Mouse (Mus musculus) myocyte (in vitro differentiated cells): ENCODE measurements at regions not wholly inside any gene's neighbourhood (a gene's known extent, or its start where the extent isn't known, plus 50 kb on each side); places are given as distances from the start of the nearest gene placed in this dataset.
A peak's percentile ranks its signal among the peaks of the same experiment; 100 is the strongest.

Experiments used
- H3K27me3 ChIP-seq: one replicate; pipeline ENCODE4 v1.6.1; 2011; ENCODE audit not compliant: control insufficient read depth, insufficient read depth, insufficient read length
- H3K36me3 ChIP-seq: one replicate; pipeline ENCODE4 v1.6.1; 2011; ENCODE audit not compliant: control insufficient read depth, insufficient read depth
- H3K4me2 ChIP-seq: one replicate; pipeline ENCODE4 v1.6.1; 2011; ENCODE audit warnings: low read depth, control low read depth
- H3K4me3 ChIP-seq: one replicate; pipeline ENCODE4 v1.5.1; 2011; ENCODE audit warnings: mild to moderate bottlenecking, control low read depth, moderate library complexity
- H3K79me2 ChIP-seq: one replicate; pipeline ENCODE4 v1.6.1; 2011; ENCODE audit not compliant: control insufficient read depth, insufficient read depth
- H3ac ChIP-seq: one replicate; pipeline ENCODE4 v1.6.1; 2011; ENCODE audit not compliant: control insufficient read depth, insufficient read length
- CEBPB ChIP-seq: IDR thresholded peaks from 2 replicates; pipeline ENCODE4 v1.6.1; 2011; ENCODE audit warnings: mild to moderate bottlenecking, moderate library complexity; ENCODE audit not compliant: poor library complexity, insufficient read depth, severe bottlenecking
- E2F4 ChIP-seq: IDR thresholded peaks from one replicate; pipeline ENCODE4 v1.6.1; 2011; ENCODE audit warnings: mild to moderate bottlenecking, control low read depth, moderate library complexity; ENCODE audit not compliant: insufficient read depth
- MAX ChIP-seq: IDR thresholded peaks from one replicate; pipeline ENCODE4 v1.6.1; 2011; ENCODE audit warnings: low read depth, mild to moderate bottlenecking, control low read depth
- MYOD1 ChIP-seq, 3 experiments: IDR thresholded peaks; one replicate each; pipeline ENCODE4 v1.6.1; 2011; ENCODE audit warnings: control low read depth in 2 of 3, low read depth in 2 of 3, mild to moderate bottlenecking in 2 of 3, moderate library complexity in 1 of 3; ENCODE audit not compliant: insufficient read length in 2 of 3, control insufficient read depth in 1 of 3
- MYOG ChIP-seq, 3 experiments: IDR thresholded peaks; one replicate each; pipeline ENCODE4 v1.6.1; 2011; ENCODE audit warnings: control low read depth in 2 of 3, low read depth in 2 of 3, mild to moderate bottlenecking in 2 of 3; ENCODE audit not compliant: insufficient read length in 2 of 3, control insufficient read depth in 1 of 3, insufficient read depth in 1 of 3
- POLR2A ChIP-seq: IDR thresholded peaks from one replicate; pipeline ENCODE4 v1.6.1; 2011; ENCODE audit warnings: low read depth, mild to moderate bottlenecking, control low read depth, moderate library complexity; ENCODE audit not compliant: insufficient read length
- POLR2AphosphoS2 ChIP-seq: IDR thresholded peaks from one replicate; pipeline ENCODE4 v1.6.1; 2011; ENCODE audit warnings: low read depth, control low read depth; ENCODE audit not compliant: insufficient read length
- REST ChIP-seq: IDR thresholded peaks from one replicate; pipeline ENCODE4 v1.6.1; 2011; ENCODE audit warnings: mild to moderate bottlenecking, control low read depth, moderate library complexity; ENCODE audit not compliant: insufficient read depth, insufficient read length
- SRF ChIP-seq: IDR thresholded peaks from one replicate; pipeline ENCODE4 v1.6.1; 2011; ENCODE audit warnings: low read depth; ENCODE audit not compliant: control insufficient read depth, insufficient read length
- TCF12 ChIP-seq: IDR thresholded peaks from one replicate; pipeline ENCODE4 v1.6.1; 2011; ENCODE audit warnings: mild to moderate bottlenecking, control low read depth; ENCODE audit not compliant: poor library complexity, insufficient read depth, severe bottlenecking
- TCF3 ChIP-seq: IDR thresholded peaks from one replicate; pipeline ENCODE4 v1.6.1; 2011; ENCODE audit warnings: low read depth, control low read depth; ENCODE audit not compliant: insufficient read length
- USF1 ChIP-seq: IDR thresholded peaks from one replicate; pipeline ENCODE4 v1.6.1; 2011; ENCODE audit warnings: low read depth, mild to moderate bottlenecking, control low read depth, moderate library complexity

DNA sequence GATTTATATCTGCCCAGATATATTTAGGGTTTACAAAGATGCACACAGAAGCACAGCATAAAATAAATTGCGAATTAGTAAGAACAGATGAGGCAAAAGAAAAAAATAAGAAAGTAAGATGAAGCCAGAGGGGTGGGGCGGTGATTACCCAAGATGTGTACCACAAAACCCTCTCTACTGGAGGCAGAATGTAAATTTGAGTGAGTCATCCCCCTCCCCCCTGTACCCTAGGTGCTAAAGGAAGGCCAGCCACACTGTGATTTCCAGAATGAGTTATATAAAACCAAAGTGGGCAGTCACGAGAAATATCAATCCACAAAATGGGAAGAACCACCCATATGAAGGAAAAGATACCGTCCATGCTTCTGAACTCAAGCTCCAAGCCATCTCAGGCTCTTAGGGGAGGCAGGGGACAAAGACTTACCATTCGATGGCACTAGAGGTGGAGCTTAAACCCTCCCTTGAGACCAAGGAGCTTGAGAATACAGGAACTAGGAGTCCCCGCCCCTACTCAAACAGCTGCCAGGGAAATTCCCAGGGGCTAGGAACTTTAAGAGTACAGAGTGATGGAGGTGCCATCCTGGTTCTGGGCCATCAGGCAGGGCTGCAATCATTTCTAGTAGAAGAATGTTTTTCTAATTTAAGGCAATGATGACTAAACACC lies 383.8 kb downstream of the Bcor start:
- TF ChIP-seq CEBPB (0 out of 2 replicates have a peak, but pooled peaks have one; percentile 20), TCF12 (no peak), POLR2A (no peak)
- H3K4me3 ChIP-seq, result no peak overlapping the region
- no peak overlapping the region for H3ac ChIP-seq
- peak overlapping the region; percentile 54 for H3K4me2 ChIP-seq
- no peaks in the 10 kb centered on the region for H3K79me2 ChIP-seq
- H3K27me3 ChIP-seq, result no peaks in the 10 kb centered on the region
- no peaks in the 10 kb centered on the region for H3K36me3 ChIP-seq

DNA sequence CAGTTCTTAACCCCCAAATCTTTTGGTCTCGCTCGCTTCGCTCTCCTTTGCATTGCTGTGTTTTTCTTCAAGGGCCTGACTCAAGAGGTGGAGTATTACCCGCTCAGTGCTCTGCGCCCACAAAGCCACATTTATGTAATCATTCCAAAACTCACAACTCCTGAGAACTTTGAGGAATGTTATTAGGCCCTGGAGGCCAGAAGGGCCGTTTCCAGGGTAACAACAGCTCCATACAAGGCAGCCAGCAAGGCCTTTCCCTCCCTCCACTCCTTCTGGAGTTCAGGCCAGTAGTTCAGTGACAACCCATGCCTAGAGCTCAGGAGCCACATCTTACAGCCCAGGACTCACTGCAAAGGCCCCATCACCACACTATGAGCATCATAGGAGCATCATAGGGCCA lies 365.1 kb downstream of the Bcor start:
- peak overlapping the region; percentile 42 for H3K4me2 ChIP-seq
- H3ac ChIP-seq, result no peak overlapping the region
- H3K79me2 ChIP-seq, result no peaks in the 10 kb centered on the region
- no peaks in the 10 kb centered on the region for H3K27me3 ChIP-seq
- H3K4me3 ChIP-seq, result no peak overlapping the region
- TF ChIP-seq CEBPB (no peak), REST (no peak), MYOG (IDR thresholded peaks at IDR 0.05; ENCODE audit: control insufficient read depth in 1 of 3, insufficient read depth in 1 of 3, insufficient read length in 2 of 3, low read depth in 2 of 3) (no peak), POLR2A (no peak), MYOD1 (IDR thresholded peaks at IDR 0.05; ENCODE audit: control insufficient read depth in 1 of 3, insufficient read length in 2 of 3, low read depth in 2 of 3) (no peak), MAX (no peak), POLR2AphosphoS2 (no peak), SRF (no peak), USF1 (no peak), TCF12 (no peak), E2F4 (no peak), TCF3 (no peak)
- H3K36me3 ChIP-seq, result no peaks in the 10 kb centered on the region

- Histone ChIP-seq H3K36me3 (no peaks in the 10 kb centered on the region), H3K4me2 (no peak overlapping the region), H3K4me3 (no peak overlapping the region), H3K27me3 (no peaks in the 10 kb centered on the region), H3K79me2 (no peaks in the 10 kb centered on the region), H3ac (no peak overlapping the region)
- TF ChIP-seq CEBPB, result no peak
- no peak for TF ChIP-seq USF1
- TF ChIP-seq MYOG (IDR thresholded peaks at IDR 0.05; ENCODE audit: control insufficient read depth in 1 of 3, insufficient read depth in 1 of 3, insufficient read length in 2 of 3, low read depth in 2 of 3), result no peak
Measured at GRCm38 (mm10) chrX:11797870-11798269, 362.3 kb downstream of the Bcor start.

- Histone ChIP-seq H3K4me3 (no peak overlapping the region), H3K4me2 (no peak overlapping the region), H3K79me2 (no peaks in the 10 kb centered on the region), H3ac (no peak overlapping the region), H3K36me3 (no peaks in the 10 kb centered on the region), H3K27me3 (no peaks in the 10 kb centered on the region)
- TF ChIP-seq CEBPB, result no peak
- TF ChIP-seq E2F4, result no peak
- no peak for TF ChIP-seq MAX
- no peak for TF ChIP-seq POLR2A
- no peak for TF ChIP-seq USF1
- no peak for TF ChIP-seq MYOD1 (IDR thresholded peaks at IDR 0.05; ENCODE audit: control insufficient read depth in 1 of 3, insufficient read length in 2 of 3, low read depth in 2 of 3)
- TF ChIP-seq SRF, result no peak
- TF ChIP-seq REST, result no peak
- TF ChIP-seq TCF3, result no peak
- no peak for TF ChIP-seq TCF12
- no peak for TF ChIP-seq POLR2AphosphoS2
Measured at GRCm38 (mm10) chrX:11798326-11798725, 361.8 kb downstream of the Bcor start.

GRCm38 (mm10) chrX:11800400-11800941 lies 359.7 kb downstream of the Bcor start:
- Histone ChIP-seq H3K4me3 (no peak overlapping the region), H3K27me3 (no peaks in the 10 kb centered on the region), H3K4me2 (no peak overlapping the region), H3ac (no peak overlapping the region), H3K36me3 (no peaks in the 10 kb centered on the region), H3K79me2 (no peaks in the 10 kb centered on the region)
- TF ChIP-seq SRF (no peak), MYOD1 (IDR thresholded peaks at IDR 0.05; ENCODE audit: control insufficient read depth in 1 of 3, insufficient read length in 2 of 3, low read depth in 2 of 3) (no peak), TCF3 (no peak)
